Mouse (Mus musculus) pancreas, adult 10 weeks (tissue): ENCODE data around the gene Ulk4. TPM values are rescaled to one million over a fixed set of nuclear protein-coding genes. Genes with fewer than 3 reads are reported as not detected.

Source experiments
- polyA plus RNA-seq: library from polyadenylated mRNA; stranded (reverse); fragments of 350-450 nt; fragmentation: Illumina TruSeq; extraction: RNeasy Lipid Tissue Mini Kit (QIAGEN cat#74804); gene quantifications from one replicate; pipeline ENCODE4 v1.2.3, GENCODE M21; 2015; ENCODE audit warnings: low read depth, low replicate concordance; ENCODE audit not compliant: insufficient read depth

The Ulk4 gene
- polyA plus RNA-seq = 0.81 TPM

GRCm38 (mm10) chr9:121277118-121278060, at the start of gene Ulk4:
Ulk4 (minus strand) TSS chr9:121277197.

GRCm38 (mm10) chr9:121297171-121298064, 20.4 kb upstream of the Ulk4 start, which contains the start of gene Trak1:
Trak1 (plus strand) TSS chr9:121297502.

GRCm38 (mm10) chr9:120929081-120929480, 347.9 kb downstream of the Ulk4 start, which contains the start of gene Ctnnb1:
Ctnnb1 (plus strand) TSS chr9:120929216.

Other genes starting within 250 kb of the Ulk4 start
- gene Trak1, start 20.3 kb upstream of the Ulk4 start, polyA plus RNA-seq = 8.4 TPM
- not detected for gene Cck, start 218.5 kb upstream of the Ulk4 start, polyA plus RNA-seq